11 mouse cellular contexts compared by ENCODE assay signal in genomic region chr15:33824826-33825225, GRCm38 (mm10).
"Had no signal": no experiment of that assay in that cellular context is flagged by ENCODE, and none has a peak within 500 bp of the region (broad histone marks: within the 10 kb centered on the region; RNA-seq: fewer than 3 reads in every experiment).

No protein-coding gene starts in this region.

- H3K27me3 ChIP-seq: liver, embryonic 13.5 days; stomach, embryonic 15.5 days had no signal

- H3K9me3 ChIP-seq: liver, embryonic 13.5 days; stomach, embryonic 15.5 days had no signal

- H3K36me3 ChIP-seq: liver, embryonic 13.5 days; stomach, embryonic 15.5 days had no signal

- DNase-seq: kidney, adult 18-20 months; kidney, postnatal 10 days; kidney, postnatal 4 days; liver, embryonic 13.5 days; lung, adult 2 months; lung, postnatal 14 days; lung, postnatal 4 days; midbrain, embryonic 14.5 days; thymus, postnatal 25 days had no signal

- H3K4me2 ChIP-seq: liver, embryonic 13.5 days; midbrain, embryonic 11.5 days; stomach, embryonic 15.5 days had no signal

- H3K4me3 ChIP-seq: liver, embryonic 13.5 days; stomach, embryonic 15.5 days had no signal

- H3K4me1 ChIP-seq: liver, embryonic 13.5 days; stomach, embryonic 15.5 days had no signal

- H3K9ac ChIP-seq: liver, embryonic 13.5 days; stomach, embryonic 15.5 days had no signal

- H3K27ac ChIP-seq: liver, embryonic 13.5 days; stomach, embryonic 15.5 days had no signal
